Mouse (Mus musculus) activated CD4-positive, CD25-positive, alpha-beta regulatory T cell, adult 4 months (primary cell): ENCODE measurements around the gene Spata3. TPM values are rescaled to one million over a fixed set of nuclear protein-coding genes. Genes with fewer than 3 reads are reported as not detected.

ENCODE experiments used
- ATAC-seq: one replicate; pipeline ENCODE4 v1.8.0; 2017
- polyA plus RNA-seq, 2 experiments: library from polyadenylated mRNA; unstranded; fragments of 100-300 nt; shearing (Covaris generic); gene quantifications; one replicate each; pipeline ENCODE4 v1.2.1; 2017

Spata3 gene
- polyA plus RNA-seq, 2 experiments from 2014 or later = 0.49 TPM; not detected in 1

DNA sequence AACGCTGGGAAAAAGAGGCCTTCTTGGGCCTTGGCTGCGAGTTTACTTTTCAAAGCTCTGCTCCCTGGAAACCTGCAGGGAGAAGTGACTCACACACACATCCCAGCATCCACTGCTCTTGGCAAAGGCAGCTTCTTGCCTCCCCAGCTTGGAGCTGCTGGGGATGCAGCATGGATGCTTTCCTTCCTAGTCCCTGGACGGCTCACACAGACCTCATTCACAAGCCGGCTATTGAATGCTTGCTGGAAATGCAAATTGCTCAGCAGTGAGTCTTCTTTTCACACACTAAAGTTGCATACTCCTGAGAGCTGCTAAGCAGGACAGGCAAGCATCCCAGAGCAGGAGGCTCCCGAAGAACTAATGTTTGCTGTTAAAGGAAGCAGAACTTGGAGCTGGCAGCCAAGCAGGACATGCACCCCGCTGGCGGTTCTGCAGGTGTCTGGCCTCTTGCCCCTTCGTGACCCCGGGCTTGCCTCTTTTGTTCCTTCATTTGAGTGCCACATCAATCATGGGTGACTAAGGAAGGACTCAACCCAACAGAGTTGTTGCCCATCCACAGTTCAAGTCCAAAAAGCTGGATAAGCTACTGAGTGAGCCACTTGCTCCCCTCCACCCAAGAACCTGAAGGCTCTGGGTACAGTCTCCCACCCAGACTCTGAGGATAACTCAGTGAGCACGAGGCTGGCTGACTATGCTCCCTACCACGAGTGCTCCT, 15.8 kb downstream of the Spata3 start:
- ATAC-seq = no peak

DNA sequence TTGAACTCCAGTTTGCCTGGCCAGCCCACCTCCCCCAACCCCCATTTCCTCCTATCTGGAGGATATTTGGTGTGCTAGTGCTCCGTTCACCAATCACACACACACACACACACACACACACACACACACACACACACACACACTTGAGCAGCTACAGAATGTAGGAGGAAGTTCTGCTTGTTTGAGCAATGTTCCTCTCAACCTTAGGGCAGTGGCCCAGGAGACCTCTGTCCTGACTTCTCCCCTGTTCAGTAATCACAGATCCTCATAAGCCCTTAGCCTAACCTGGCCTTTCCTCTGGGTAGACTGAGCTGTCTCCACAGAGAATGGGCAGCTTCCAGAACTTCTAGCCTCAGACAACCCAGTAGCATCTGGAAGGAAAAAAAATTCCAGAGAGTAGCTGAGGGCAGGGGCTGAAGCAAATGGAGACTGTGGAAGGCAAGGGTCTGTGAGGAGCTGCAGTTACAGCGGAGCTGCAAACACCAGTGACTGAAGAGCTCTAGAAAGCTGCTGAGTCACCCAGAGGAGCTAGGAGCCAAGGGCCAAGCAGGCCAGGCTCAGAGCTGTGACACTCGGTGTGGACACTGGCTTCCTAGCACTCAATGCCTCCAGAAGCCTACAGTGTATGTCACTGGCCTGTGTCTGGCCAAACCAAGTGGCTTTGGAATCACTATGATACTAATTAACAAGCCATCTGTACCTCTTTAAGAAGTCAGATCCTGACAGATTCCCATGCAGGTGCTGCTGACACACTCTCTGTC, 21.8 kb downstream of the Spata3 start:
- ATAC-seq = no peak

DNA sequence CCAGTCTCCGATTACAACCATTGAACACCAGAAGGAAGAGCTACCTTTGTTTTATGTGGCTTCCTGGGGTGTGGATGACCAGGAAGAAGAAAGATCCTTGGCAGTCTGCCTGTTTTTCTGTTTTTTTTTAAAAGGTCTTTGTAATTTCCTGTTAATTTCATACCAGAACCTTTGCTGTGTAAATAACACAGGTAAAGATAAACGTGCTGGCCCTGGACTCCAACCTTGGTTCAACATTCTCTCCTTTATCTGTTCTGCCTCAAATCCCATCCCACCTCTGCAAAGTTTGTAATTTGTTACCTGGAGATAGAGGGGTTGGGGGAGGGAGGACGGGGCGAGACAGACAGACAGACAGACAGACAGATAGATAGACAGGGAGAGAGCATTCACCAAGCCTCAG, 23.5 kb downstream of the Spata3 start:
- ATAC-seq = no peak

DNA sequence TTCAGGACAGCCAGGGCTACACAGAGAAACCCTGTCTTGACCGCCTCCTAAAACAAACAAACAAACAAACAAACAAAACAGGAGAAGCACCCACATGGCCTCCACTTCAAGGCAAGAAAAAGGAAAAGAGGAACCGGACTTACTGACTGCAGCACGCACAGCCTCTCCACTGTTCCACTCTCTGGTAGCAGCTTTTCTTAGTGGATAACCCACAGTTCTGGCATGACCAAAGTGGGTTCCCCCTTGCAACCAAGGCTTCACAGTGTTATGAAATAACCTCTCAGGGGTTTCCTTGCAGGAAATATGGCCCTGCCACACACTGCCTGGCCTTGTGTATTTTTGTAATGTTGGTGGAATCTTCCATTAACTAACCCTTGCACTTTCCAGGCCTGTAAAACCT, 24.2 kb downstream of the Spata3 start:
- ATAC-seq = no peak

DNA sequence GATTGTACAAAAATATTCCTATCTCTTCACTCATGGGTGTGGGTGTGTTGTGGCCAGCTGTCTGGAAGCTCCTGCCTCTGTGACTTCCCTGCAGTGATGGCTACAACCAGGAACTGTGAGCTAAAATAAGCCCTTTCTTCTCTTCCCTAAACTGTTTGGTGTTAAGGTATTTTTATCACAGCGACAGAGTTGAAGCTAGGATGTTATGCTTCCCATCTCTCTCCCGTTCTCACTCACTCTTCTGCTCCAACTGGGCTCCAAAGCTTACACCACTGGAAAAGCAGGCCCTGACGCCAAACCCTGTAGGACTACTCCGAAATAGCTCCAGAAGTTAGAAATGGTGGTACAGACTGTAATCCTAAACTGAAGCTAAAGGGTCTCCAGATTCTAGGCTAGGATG, 28.4 kb downstream of the Spata3 start:
- no peak for ATAC-seq

DNA sequence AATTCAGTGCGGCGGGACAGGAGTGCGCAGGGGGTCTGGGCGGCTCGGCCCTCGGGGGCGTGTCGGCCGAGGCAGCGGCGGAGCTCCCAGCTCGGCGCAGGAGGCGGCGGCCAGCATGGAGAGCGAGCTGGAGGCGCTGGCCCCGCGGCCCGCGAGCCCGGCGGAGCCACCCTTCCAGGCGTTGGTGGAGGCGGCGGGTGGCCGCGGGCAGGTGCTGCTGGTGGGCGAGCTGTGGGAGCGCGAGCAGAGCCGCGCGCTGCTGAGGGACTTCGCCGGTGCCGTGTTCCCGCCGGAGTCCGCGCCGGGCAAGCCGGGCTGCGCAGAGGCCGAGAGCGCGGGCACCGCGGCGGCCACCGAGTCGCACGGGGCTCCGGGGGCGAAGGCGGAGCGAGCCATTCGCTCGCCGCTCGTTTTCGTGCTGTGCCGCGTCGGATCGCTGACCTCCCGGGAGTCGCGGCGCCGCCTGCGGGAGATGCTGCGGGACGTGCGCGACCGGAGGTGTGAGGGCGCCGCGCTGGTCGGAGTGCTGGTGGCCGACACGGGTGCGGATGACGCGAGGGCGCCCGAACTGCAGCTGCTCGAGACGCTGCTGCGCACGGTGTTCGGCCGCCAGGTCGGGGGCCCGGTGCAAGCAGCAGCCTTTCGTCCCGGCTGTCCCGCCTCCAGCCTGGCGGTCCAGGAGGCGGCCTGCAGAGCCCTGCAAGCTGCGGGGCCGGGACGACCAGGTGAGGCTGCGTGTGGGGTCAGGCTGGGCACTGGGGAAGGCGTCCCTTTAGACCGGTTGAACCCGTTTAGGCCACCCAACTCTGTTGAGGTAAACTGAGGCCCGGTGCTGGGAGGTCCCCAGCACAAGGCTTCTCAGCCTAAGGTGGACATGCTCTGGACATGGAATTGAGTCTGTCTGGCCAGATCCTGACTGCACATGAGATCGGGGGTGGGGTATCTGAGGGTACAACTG, 29.5 kb downstream of the Spata3 start, which contains the start of gene 2810459M11Rik:
TSS of gene 2810459M11Rik (plus strand) at position 16 of the 958 bp plus-strand sequence.
- no peak for ATAC-seq

DNA sequence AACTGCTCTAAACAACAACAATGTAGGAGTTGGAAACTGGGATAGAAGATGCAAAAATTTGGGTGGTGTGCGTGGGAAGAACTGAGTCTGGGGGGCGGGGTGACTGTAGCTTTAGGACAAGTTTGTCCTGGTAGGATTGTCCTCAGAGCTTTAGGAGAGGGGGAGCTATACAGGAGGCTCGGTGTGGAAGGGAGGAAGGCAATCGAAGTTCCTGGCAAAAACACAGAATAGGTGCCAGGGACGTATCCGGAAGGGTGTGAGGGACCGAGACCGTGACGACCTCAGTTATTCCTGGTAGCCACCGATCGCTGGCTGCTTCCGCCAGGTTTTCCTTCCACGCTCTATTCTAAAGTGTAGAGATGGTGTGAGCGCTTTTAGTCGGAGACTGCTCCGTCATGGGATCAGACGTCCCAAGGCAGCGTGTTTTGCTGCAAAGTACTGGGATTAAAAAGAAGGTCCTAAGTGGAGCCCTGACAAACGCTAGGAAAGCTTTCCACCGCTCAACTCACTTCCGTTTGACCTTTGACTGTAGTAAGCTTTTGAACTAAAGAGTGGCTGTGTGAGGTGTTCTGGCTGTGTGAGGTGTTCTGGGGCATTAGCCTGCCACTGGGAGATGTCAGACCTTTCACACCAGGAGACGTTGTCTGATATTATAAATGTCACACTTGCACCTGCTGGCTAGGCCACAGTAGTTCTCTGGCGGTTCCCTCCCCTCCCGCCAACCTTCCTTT, 30.4 kb downstream of the Spata3 start:
- ATAC-seq = no peak

DNA sequence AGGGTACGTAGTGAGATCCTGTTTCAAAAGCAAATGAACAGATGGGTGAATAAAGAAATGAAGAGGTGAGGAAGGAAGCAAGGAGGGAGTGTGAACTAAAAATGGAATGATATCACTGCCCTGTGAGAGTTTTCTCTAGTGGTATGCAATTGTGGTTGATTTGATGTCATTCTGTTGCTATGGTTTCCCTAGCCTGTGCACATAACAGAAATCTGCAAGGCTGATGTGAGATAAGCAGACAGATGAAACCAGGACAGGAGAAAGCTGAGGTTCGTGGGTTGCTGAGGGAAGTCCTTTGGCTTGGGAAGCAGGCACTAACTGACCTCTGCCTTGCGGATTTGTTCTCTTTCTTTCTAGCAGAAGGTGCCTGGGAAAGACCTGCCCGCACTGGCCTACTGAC, 31.6 kb downstream of the Spata3 start:
- no peak for ATAC-seq

DNA sequence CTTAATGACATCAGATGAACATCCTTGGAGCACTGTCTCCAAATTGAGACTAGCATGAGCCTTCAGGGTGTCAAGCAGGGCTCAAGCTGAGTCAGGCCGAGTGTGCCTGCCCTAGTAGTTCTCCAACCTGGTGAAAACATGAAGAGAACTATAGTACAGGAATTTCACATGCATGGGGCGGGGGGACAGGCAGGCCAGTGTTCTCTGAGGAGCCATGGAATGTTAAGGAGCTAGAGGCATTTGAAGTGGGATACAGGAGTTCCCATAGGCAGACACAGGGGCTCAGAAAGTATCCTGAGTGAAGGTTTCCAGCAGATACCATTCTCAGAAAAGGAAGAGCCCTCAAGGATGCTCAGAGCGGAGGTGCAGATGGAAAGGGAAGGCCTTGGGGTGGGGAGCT, 32.1 kb downstream of the Spata3 start:
- ATAC-seq = no peak

DNA sequence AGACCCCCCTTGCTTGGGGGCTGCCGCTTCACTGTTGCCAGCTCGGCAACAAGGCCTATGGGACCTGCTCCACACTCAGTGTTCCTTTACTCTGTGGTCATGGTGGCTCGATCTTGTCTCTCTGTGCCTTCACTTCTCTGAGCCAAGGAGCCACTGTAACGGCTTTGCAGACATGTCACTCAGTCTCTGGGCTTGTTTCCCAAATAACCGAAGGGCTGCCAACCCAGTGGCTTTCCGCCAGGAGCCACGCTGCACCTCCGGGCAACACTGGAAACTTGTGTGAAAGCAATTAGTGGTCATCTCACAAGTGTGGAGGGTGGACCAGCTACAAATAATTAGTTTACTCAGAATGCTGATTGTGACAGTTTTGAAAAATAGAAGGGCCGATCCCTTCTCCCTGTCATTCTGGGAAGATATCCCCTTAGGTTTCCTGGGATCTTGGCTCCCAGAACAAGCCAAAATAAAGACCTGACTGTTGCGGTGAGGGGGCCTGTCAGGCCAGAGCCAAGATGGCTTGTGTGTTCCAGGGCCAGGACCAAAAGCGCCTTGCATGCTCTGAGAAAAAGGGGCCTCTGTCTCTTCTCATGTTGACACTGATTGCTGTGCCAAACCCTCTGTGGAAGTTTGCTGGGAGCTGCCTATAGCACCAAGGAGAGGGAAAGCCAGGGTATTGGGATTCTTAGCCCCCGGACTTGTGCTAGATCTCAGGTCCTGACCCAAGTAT, 36.7 kb downstream of the Spata3 start:
- ATAC-seq = no peak

DNA sequence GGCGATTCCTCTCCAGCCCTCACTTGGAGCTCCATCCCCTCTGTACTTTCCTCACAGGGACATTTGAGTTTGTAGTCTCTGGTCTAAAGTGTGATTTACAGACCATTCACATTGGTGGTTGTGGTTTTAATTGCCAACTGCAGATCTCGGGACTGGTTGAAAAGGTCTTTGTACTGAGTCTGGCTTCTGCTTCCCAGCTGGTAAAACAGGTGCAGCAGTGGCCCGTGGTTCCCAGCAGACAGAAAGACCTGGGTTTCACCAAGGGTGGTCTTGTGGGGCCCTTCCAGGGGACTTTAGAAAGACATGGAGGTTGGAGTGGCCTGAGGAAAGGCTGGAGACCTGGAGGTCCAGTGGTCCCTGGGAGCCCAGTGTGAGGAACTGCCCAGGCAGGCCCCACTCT, 38.3 kb downstream of the Spata3 start:
- ATAC-seq = no peak

DNA sequence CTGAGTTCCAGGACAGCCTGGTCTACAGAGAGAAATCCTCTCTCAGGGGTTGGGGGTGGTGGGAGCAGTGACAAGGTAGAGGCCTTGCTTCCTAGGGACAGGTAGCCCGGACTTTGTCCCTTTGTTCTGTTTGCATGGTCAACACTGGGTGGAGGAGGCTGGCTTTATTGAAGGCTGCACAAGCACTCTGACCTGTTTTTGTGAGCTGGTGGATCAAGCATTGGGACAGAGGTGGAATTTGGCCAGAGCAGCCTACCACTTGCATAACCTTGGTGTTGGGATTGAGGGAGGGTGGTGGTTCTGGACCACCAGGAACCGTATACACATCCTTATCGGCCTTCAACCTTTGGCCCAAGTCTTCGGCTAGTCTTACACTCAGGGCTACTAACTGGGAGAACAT, 39.7 kb downstream of the Spata3 start:
- no peak for ATAC-seq

DNA sequence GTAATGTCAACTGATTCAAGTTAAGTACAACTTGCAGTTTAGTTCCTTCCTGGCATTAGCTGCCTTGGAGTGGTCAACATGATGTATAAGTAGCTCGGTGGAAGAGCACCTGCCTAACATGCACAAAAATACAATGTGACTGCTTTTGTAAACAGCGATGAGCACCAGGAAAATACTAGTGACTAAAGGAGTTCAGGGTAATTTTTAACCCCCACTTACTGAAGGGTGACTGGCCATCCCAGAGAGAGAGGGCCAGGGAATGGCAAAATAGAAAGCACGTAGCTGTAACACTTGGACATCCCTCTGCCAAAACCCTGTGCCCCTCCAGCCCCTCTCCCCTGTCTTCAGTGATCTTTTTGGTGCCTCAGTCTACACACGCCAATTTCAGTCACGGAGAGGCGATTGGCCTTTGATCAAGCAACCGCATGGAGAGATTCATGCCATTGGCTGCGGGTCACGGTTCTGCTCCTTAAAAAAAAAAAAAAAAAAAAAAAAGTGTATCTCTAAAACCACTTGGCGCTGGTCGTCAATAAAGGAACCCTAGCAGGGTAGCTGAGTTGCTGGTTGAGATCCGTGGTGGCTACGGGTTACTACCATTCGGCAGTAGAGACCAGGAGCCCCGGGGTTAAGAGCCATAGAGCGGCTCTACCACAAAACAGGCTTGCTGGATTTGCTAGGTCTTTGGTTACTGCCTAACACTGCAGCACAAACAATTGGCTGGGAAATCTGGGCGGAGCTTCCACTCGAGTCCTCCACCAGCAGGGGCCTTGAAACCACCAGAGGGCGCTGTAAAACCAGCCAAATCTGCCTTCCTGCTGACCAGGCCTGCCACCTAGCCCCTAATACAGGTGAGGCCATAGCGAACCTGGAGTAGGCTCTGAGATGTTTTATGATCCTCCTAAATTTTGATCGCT, 42.5 kb downstream of the Spata3 start:
- ATAC-seq = peak; percentile 73

DNA sequence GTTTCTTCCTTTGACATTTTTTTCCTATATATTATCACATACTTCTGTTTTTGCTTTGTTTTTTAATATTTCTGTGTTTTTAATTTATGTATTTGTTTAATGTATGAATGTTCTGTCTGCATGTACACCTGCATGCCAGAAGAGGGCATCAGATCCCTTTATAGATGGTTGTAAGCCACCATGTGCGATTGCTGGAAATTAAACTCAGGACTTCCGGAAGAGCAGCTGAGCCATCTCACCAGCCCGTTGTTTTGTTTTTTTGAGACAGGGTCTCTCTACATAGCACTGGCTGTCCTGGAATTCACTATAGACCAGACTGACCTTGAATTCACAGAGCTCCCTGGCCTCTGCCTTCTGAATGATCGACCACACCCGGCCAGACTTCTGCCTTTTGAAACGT, 45.9 kb downstream of the Spata3 start:
- no peak for ATAC-seq

DNA sequence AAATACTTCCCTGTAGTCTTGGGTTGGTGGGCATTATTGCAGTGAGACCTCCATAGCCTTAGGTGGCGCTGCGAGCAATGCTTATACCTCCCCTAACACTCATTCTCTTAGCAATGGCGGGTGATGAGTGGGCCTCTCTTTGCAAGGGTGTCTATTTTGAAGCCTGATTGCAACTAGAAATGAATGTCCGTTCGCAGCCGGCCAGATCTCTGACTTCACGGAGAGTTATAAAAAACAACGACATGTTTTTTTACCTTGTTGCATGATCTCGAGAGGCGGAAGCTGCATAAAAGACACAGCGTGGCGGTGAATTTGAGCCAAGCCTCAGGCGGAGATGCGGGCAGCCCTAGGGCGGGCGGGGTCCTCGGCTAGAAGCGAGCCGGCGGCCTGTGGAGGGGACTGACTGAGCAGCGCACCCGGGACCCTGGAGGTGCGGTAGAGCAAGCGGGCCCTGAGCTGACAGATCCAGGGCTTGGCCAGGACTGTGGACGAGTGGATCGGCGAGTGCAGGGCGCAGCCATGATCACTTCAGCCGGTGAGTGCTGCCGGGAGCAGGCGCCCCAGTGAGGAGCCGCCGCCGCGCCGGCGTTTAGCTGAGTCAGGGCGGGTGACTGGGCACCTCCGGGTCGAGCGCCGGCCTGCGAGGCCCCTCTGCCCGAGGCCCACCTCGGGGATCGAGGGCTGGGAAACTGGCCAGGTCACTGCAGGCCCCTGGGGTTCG, 47.8 kb downstream of the Spata3 start, which contains the start of gene Psmd1:
TSS of gene Psmd1 (plus strand) at position 117 of the 721 bp plus-strand sequence.
- peak; percentile 86 for ATAC-seq

DNA sequence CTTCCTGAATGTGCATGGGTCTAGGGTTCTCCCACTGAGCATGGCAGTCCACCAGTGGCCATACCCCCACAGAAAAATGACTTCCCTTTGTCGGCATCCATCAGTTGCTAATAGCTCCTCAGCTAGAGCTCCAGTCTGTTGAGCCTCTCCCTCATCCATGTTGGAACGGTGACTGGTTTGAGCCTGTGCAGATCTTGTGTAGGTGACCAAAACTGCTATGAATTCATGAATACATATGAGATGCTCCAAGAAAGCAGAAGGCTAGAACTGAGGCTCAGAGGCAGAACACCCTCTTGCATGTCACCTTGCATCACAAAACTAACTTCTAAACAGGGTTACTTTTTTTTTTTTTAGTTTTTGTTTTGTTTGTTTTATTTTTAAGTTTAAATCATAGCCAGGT, 59.9 kb downstream of the Spata3 start:
- ATAC-seq = no peak
